Mouse (Mus musculus) NIH3T3 (cell line): Measurements from ENCODE around the gene Sox9.

Source experiments
- DNase-seq: peaks from one replicate; pipeline ENCODE4 v3.0.0-alpha.2; 2012; ENCODE audit warnings: low read depth

Gene Sox9

DNA sequence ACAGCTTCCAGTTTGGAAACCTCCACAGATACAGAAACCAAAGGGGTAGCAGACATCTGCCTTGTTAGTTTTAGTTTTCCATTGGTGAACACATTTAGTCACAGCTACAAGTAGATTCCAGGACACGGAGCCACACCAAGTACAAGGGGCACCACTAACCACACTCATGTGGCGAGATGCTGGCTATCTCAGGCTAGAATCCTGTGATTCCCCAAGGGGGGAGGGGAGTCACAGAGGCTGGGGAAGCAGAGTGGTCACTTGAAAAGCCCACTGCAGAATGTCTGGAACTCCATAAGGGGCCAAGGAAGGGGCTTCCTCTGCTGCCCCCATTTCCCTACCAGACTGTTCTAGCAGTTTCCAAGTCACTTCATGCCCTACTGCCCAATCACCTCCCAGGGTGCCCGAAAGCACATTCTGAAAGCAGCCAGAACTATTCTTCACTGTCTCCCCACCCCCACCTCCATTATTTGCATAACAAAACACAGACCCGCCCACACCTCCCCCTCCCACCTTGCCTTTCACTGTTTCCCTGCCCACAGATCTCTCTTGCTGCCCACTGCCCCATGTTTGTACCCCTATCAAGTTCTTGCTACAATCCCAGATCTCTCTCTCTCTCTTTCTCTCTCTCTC, 19.3 kb downstream of the Sox9 start:
- DNase-seq: no peak

DNA sequence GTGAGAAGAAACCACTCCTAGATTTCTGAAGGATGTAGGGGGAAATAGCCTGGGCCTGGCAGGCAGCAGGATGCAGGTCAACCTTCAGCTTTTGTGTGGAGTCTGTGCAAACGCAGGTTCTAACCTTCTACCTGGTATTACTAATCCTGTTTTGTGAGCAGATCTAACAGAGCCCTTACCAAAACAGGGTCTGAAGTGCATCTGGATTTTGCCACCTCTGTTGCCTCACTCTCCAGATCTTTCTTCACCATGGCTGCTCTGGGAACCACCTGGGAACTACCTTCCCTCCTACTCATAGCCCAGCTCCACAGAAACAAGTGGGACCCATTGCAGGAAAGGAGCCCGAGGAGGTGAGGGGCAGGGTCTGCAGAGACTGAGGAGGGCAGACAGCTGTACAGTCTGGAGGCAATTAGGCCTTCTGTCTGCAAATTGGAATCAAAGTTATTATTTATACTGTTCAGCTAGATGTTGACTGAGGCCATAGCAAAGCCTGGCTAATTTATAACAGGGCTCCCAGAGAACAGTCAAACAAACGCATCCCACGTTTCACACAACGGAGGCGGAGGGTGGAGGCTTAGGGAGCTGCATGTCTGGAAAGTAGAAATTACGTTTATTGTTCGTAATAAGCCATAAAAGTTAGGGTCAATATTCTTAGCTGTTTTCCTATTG, 25.9 kb downstream of the Sox9 start:
- DNase-seq: no peak

DNA sequence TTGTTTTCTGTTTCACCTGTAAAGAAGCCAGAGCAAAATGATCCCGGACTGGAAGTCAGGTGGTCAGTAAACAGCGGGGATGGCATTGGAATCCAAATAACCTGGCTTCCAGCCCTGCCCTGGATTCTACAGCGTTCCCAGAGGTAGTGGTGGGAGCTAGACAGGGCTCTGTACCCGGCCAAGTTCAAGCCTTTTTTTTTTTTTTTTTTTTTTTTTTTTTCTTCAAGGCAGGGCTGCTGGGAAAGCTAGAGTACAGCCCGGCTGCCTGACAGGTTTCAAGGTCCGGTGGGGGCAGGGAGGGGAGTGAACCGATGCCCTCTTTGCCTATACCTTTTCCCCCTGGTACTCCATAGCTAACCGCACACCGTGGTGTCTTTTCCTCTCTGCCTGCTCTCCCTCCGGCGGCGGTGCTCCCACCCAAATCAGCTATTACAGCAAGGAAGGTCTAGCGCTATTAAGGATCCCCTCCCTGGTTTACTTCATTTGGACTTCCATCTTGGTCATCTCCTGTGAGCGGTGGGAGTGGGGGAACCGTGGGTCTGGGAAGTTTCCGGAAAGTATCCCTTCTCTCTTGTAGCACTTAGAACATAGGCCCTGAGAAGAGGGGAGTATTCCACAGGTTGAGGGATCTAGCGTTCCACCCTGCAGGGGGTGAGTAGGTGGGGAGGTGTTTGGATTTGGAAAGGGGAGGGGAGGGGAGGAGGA, 28.6 kb downstream of the Sox9 start:
- DNase-seq: no peak

GRCm38 (mm10) chr11:112811152-112811871, 29.3 kb downstream of the Sox9 start:
- no peak for DNase-seq

DNA sequence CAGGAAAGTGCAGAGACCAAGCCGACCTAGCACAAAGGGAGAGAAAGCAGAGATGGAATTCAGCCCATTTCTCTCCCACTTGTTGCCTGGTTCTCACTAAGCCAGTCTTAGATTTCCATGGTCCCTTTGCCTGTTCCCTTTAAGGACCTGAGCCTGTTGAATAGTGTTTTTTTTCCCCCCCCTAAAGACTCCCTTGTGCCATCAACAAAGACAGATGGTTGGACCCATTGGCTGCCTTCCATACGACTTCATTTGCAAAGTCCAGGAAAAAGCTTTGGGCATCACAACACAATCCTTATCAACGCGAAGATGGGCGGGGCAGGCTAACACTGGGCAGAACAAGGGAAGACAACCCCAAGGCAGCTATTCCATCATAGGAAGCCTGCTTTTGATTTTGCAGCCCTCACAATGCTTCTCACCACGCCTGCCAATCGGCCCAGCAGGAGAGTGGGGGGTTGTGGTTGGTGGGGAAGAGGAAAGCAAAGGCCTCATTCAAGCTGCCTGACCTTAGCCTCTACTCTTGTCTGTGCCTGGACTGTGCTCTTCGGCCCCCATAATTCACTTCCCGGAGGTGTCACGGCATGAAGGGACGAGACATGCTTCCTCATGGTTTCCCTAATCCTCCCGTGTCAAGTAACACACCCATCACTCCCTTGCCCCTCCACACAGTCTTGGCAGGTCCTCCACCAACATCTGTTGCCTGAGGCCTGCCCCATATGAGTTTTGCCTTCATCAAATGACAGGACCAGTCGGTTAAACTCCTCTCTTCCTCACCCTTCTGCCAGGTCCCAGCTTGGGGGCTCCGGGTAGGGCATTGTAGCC, 36.0 kb downstream of the Sox9 start:
- peak; percentile 61 for DNase-seq

DNA sequence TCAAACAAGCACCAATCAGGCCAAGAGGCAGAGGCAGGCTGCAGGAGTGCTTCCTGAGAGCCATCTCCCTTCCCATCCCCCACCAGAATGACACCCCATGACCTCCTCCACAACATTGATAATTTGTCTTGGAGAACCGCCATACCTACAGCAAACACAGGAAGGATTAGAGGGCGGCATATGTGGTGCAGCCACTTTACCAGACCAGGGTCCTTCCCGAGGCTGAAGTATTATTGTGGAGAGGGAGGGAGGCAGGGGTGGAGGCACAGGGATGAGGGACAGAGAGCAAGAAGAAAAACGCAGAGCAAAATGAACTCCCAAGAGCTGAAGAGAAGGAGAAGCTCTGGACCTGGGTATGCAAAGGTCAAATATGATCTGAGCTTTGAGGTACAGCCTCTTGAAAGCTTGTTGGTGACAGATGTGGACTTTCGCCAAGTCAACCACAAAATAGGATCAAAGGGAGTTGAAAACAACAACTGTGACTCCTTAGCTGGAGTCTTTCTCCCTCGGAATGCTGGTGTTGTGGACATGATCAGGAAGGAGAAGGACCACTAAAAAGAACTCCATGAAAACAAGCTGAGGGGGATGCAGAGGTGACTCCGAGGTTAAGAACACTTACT, 36.7 kb downstream of the Sox9 start:
- DNase-seq: peak; percentile 33

DNA sequence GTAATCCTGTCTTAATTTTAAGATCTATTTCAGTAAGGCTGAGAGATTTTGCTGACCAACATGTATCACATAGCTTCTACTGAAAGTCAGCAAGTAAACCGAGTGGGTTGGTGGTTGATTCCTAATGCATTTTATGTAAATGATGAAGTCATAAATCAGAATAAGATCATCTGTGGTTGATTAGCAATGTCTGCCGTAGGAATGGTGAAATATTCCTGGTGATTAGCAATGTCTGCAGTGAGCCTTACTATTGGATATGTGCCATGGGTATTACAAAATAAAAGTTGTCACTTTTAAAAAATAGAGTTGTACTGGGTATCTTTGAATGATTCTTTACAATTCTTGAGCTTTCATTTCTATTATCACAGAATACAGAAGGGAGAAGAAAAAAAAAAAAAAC, 39.5 kb downstream of the Sox9 start:
- DNase-seq: peak; percentile 80

GRCm38 (mm10) chr11:112824146-112824545, 42.1 kb downstream of the Sox9 start:
- DNase-seq: peak; percentile 79

- no peak for DNase-seq
Measured at GRCm38 (mm10) chr11:112826193-112827043, 44.4 kb downstream of the Sox9 start.

GRCm38 (mm10) chr11:112827044-112827347, 45.0 kb downstream of the Sox9 start:
- DNase-seq: no peak

DNA sequence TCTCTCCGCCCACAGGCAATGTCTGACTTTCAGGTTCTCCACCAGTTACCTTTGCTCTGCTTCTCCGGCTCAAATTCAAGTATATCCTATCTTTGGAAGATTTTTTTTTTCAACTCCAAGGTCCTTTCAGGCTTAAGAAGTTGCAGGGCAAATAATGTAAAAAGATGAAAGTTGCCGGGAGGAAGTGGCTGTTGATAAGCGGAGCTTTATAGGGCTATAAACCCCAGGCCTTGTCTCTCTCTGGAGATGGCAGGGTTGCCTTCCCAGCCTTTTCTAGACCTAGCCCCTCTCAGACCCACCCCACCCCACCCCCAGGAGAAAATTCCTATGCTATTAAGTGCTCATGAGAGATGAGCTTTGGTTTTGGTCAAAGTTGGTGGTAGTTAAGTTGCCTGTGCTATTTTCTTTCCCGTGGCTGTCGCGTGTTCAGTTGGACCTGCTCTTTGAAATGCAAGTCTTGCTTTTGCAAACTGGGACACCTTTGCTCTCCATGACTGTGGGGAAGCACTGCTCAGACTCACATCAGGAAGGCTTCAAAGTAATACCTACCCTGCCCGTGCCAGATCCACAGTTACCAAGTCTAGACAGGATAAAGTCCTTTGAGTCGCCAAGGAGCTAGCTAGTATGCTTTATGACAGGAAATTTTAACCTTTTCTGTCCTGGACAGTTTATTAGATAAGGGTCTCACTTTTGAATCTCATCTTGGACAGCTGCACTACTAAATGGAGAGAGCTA, 46.7 kb downstream of the Sox9 start:
- no peak for DNase-seq

DNA sequence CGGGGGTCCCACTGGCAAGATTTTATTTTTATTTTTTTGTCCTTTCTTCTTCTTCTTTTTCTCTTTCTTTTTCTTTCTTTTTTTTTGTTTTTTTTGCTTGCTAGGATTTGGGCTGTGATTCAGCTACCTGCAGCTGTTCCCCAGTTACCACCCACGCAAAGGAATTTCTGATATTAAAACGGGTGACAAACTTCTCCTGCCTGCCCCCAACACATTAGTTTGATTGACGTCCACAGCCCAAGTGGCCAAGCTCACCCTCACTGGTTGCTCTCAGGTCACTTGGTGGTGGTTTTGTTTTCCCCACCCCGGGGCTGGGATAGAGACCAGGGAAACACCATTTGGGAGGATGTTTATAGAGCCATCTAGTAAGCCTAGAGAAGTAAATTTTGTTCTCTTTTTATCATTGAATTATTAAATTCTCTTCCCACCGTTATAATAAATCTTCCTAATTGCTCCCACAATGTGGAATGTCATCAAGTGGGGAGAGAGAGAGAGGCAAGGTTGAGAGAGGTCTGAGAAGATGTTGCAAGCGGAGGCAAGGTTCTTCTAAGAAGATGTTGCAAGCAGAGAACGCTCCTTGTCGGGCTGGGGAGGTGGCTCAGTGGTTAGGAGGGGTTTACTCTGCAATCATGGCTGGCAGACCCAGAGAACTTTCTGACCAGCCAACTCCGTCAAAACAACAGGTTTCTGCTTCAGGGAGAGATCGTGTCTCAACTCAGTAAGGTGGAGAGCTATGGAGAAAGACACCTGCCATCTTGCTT, 52.4 kb downstream of the Sox9 start:
- DNase-seq: peak; percentile 75

DNA sequence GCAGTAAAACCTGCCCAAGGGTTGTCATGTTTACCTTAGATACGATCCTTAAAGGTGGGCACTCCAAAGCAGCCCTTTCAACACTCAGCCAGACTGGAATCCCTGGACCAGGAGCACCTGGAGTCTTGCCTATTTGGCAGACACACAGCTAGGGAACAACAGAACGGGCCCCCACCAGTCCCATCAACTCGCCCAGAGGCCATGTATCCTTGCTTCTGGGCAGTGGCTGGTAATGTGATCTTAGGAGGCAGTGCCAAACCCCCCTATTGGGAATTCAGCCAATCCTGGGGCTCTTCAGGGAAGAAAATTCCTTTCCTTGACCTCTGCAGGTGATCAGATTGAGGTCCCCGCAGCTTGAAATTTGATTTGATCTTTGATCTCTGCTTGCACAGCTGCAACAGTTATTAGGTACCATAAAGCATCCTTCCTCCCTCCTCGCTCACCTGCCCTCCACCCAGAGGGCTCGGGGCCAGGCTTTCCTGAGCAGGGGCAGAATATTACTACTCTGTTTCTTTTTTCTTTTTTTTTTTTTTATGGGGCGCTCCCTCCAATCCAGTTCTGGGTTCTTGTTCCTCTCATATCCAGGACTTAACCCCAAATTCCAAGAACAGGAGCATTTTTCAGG, 53.6 kb downstream of the Sox9 start:
- no peak for DNase-seq
